Mouse (Mus musculus) kidney, postnatal 36 days (tissue): ENCODE measurements around the gene Rassf2.

Experiments
- DNase-seq, 2 experiments: peaks; one replicate each; pipeline ENCODE4 v3.0.0; 2021 to 2022; ENCODE audit warnings: mixed read lengths in 2 of 2

Gene Rassf2

GRCm38 (mm10) chr2:132004495-132005136 is 25.4 kb downstream of the Rassf2 start:
- no peak for DNase-seq

- no peak for DNase-seq
Measured at GRCm38 (mm10) chr2:132003916-132004315, 26.1 kb downstream of the Rassf2 start.

GRCm38 (mm10) chr2:132001696-132002334 is 28.2 kb downstream of the Rassf2 start:
- no peak for DNase-seq

GRCm38 (mm10) chr2:131997356-131997755 is 32.7 kb downstream of the Rassf2 start:
- DNase-seq = no peak

- no peak for DNase-seq
Measured at GRCm38 (mm10) chr2:131996369-131996768, 33.7 kb downstream of the Rassf2 start.

- DNase-seq = peak; percentile 16 to 20
Measured at GRCm38 (mm10) chr2:131995742-131996141, 34.3 kb downstream of the Rassf2 start.

- no peak for DNase-seq
Measured at GRCm38 (mm10) chr2:131994971-131995370, 35.1 kb downstream of the Rassf2 start.

GRCm38 (mm10) chr2:131993563-131994088 is 36.4 kb downstream of the Rassf2 start:
- DNase-seq = peak; percentile 28 to 49

- no peak for DNase-seq
Measured at GRCm38 (mm10) chr2:131993151-131993550, 36.9 kb downstream of the Rassf2 start.

- no peak for DNase-seq
Measured at GRCm38 (mm10) chr2:131992487-131992886, 37.6 kb downstream of the Rassf2 start.

- no peak for DNase-seq
Measured at GRCm38 (mm10) chr2:131988550-131988949, 41.5 kb downstream of the Rassf2 start.

- no peak for DNase-seq
Measured at GRCm38 (mm10) chr2:131987950-131988349, 42.1 kb downstream of the Rassf2 start.

- DNase-seq = peak; percentile 71 to 76
Measured at GRCm38 (mm10) chr2:131982546-131983196, 47.4 kb downstream of the Rassf2 start.

GRCm38 (mm10) chr2:131980866-131981265 is 49.2 kb downstream of the Rassf2 start:
- DNase-seq = peak; percentile 55 to 58

- DNase-seq = no peak
Measured at GRCm38 (mm10) chr2:131976663-131977062, 53.4 kb downstream of the Rassf2 start.

- DNase-seq = no peak
Measured at GRCm38 (mm10) chr2:131971098-131971497, 59.0 kb downstream of the Rassf2 start.

GRCm38 (mm10) chr2:131970597-131970996 is 59.5 kb downstream of the Rassf2 start:
- DNase-seq = no peak

- DNase-seq = no peak
Measured at GRCm38 (mm10) chr2:131961671-131962070, 68.4 kb downstream of the Rassf2 start.

- peak; percentile 37 to 51 for DNase-seq
Measured at GRCm38 (mm10) chr2:131957731-131958222, 72.3 kb downstream of the Rassf2 start.

GRCm38 (mm10) chr2:131956336-131957256 is 73.5 kb downstream of the Rassf2 start:
- no peak for DNase-seq

- DNase-seq = peak; percentile 39 to 52
Measured at GRCm38 (mm10) chr2:131955264-131955663, 74.8 kb downstream of the Rassf2 start.

- no peak for DNase-seq
Measured at GRCm38 (mm10) chr2:131954835-131955234, 75.2 kb downstream of the Rassf2 start.
